Mouse (Mus musculus): ENCODE measurements around the gene Lnx2. TPM values are rescaled to one million over a fixed set of nuclear protein-coding genes. Genes with fewer than 3 reads are reported as not detected.

Gene Lnx2
- polyA plus RNA-seq, 1 experiment = 48.3 TPM

- WGBS = 99% methylated on average over 4 of the region's 4 CpGs
- Histone ChIP-seq H3K4me1 (replicated peaks; ENCODE audit: control insufficient read depth, insufficient read depth, low read length) (no peaks in the 10 kb centered on the region), H3K36me3 (ENCODE audit: control insufficient read depth, insufficient read depth, low read length) (no peaks in the 10 kb centered on the region), H3K27ac (ENCODE audit: control insufficient read depth, insufficient read depth, low read length) (no peak overlapping the region), H3K4me3 (ENCODE audit: control insufficient read depth, insufficient read depth, low read length) (no peak overlapping the region), H3K27me3 (ENCODE audit: control insufficient read depth, insufficient read depth, low read length) (no peaks in the 10 kb centered on the region)
- no peak for DNase-seq
- TF ChIP-seq CTCF (IDR thresholded peaks at IDR 0.05; ENCODE audit: borderline replicate concordance, control insufficient read depth, extremely low read depth, insufficient read depth, low read length, poor library complexity) (no peak), POLR2A (IDR thresholded peaks at IDR 0.05; ENCODE audit: control insufficient read depth, extremely low read depth, insufficient read depth, low read length, poor library complexity) (no peak)
Observed at GRCm38 (mm10) chr5:147096586-147096985, 20.2 kb upstream of the Lnx2 start.

GRCm38 (mm10) chr5:147094296-147094695 lies 17.9 kb upstream of the Lnx2 start:
- DNase-seq = no peak
- no peaks in the 10 kb centered on the region for H3K36me3 ChIP-seq (ENCODE audit: control insufficient read depth, insufficient read depth, low read length)
- WGBS = 96% methylated on average over 6 of the region's 6 CpGs
- TF ChIP-seq CTCF (IDR thresholded peaks at IDR 0.05; ENCODE audit: borderline replicate concordance, control insufficient read depth, extremely low read depth, insufficient read depth, low read length, poor library complexity) = no peak
- no peak for TF ChIP-seq POLR2A (IDR thresholded peaks at IDR 0.05; ENCODE audit: control insufficient read depth, extremely low read depth, insufficient read depth, low read length, poor library complexity)
- H3K4me3 ChIP-seq (ENCODE audit: control insufficient read depth, insufficient read depth, low read length) = no peak overlapping the region
- H3K27ac ChIP-seq (ENCODE audit: control insufficient read depth, insufficient read depth, low read length) = no peak overlapping the region
- no peaks in the 10 kb centered on the region for H3K27me3 ChIP-seq (ENCODE audit: control insufficient read depth, insufficient read depth, low read length)
- no peaks in the 10 kb centered on the region for H3K4me1 ChIP-seq (replicated peaks; ENCODE audit: control insufficient read depth, insufficient read depth, low read length)

DNA sequence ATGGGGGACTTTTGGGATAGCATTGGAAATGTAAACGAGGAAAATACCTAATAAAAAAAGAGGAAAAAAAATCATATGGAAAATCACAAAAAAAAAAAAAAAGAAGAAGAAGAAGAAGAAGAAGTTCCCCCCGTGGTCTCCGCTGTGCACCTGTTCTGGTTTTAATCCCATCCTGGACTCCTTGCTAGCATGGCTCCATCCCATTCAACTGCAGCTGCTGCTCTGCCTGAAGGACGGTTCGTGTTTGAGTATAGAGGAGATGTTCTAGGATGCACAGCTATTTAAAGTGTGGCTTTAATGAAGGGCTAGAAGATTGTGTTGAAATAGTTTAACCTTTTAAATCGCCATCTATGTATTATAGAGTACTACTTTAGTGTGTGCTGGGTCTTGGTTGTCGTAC lies 16.1 kb upstream of the Lnx2 start:
- 94% methylated on average over 7 of the region's 7 CpGs for WGBS
- no peak for DNase-seq
- H3K27me3 ChIP-seq (ENCODE audit: control insufficient read depth, insufficient read depth, low read length) = no peaks in the 10 kb centered on the region
- H3K27ac ChIP-seq (ENCODE audit: control insufficient read depth, insufficient read depth, low read length) = no peak overlapping the region
- no peak for TF ChIP-seq POLR2A (IDR thresholded peaks at IDR 0.05; ENCODE audit: control insufficient read depth, extremely low read depth, insufficient read depth, low read length, poor library complexity)
- TF ChIP-seq CTCF (IDR thresholded peaks at IDR 0.05; ENCODE audit: borderline replicate concordance, control insufficient read depth, extremely low read depth, insufficient read depth, low read length, poor library complexity) = no peak
- no peaks in the 10 kb centered on the region for H3K4me1 ChIP-seq (replicated peaks; ENCODE audit: control insufficient read depth, insufficient read depth, low read length)
- H3K4me3 ChIP-seq (ENCODE audit: control insufficient read depth, insufficient read depth, low read length) = no peak overlapping the region
- H3K36me3 ChIP-seq (ENCODE audit: control insufficient read depth, insufficient read depth, low read length) = no peaks in the 10 kb centered on the region

- WGBS = 90% methylated on average over 11 of the region's 11 CpGs
- Histone ChIP-seq H3K27ac (ENCODE audit: control insufficient read depth, insufficient read depth, low read length) (no peak overlapping the region), H3K4me3 (ENCODE audit: control insufficient read depth, insufficient read depth, low read length) (no peak overlapping the region), H3K36me3 (ENCODE audit: control insufficient read depth, insufficient read depth, low read length) (no peaks in the 10 kb centered on the region), H3K27me3 (ENCODE audit: control insufficient read depth, insufficient read depth, low read length) (no peaks in the 10 kb centered on the region), H3K4me1 (replicated peaks; ENCODE audit: control insufficient read depth, insufficient read depth, low read length) (no peaks in the 10 kb centered on the region)
- no peak for DNase-seq
- no peak for TF ChIP-seq POLR2A (IDR thresholded peaks at IDR 0.05; ENCODE audit: control insufficient read depth, extremely low read depth, insufficient read depth, low read length, poor library complexity)
- TF ChIP-seq CTCF (IDR thresholded peaks at IDR 0.05; ENCODE audit: borderline replicate concordance, control insufficient read depth, extremely low read depth, insufficient read depth, low read length, poor library complexity) = no peak
Observed at GRCm38 (mm10) chr5:147090256-147090963, 14.0 kb upstream of the Lnx2 start.

DNA sequence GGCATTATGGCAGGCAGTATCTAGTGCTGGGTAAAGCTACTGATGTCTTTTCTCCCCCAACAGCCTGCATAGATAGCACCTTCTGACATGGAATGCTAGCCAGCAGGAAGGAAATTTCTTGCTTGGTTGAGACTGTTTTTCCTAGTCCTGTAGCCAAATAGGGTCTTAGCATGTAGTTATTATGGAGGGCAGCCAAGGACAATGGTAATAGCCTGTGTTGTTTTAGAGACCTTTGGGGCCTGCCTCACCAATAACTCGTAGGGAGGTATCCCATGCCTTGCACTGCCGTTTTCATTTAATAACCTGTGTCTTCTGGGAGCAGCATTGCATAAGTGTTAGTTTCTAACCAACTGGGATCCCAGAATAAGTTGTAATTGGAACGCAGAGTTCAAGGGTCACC lies 13.4 kb upstream of the Lnx2 start:
- Histone ChIP-seq H3K4me1 (replicated peaks; ENCODE audit: control insufficient read depth, insufficient read depth, low read length) (no peaks in the 10 kb centered on the region), H3K4me3 (ENCODE audit: control insufficient read depth, insufficient read depth, low read length) (no peak overlapping the region), H3K27me3 (ENCODE audit: control insufficient read depth, insufficient read depth, low read length) (no peaks in the 10 kb centered on the region), H3K27ac (ENCODE audit: control insufficient read depth, insufficient read depth, low read length) (no peak overlapping the region), H3K36me3 (ENCODE audit: control insufficient read depth, insufficient read depth, low read length) (no peaks in the 10 kb centered on the region)
- no peak for DNase-seq
- TF ChIP-seq CTCF (IDR thresholded peaks at IDR 0.05; ENCODE audit: borderline replicate concordance, control insufficient read depth, extremely low read depth, insufficient read depth, low read length, poor library complexity) (no peak), POLR2A (IDR thresholded peaks at IDR 0.05; ENCODE audit: control insufficient read depth, extremely low read depth, insufficient read depth, low read length, poor library complexity) (no peak)
- WGBS = 95% methylated on average over 3 of the region's 3 CpGs

- TF ChIP-seq POLR2A (IDR thresholded peaks at IDR 0.05; ENCODE audit: control insufficient read depth, extremely low read depth, insufficient read depth, low read length, poor library complexity) (no peak), CTCF (IDR thresholded peaks at IDR 0.05; ENCODE audit: borderline replicate concordance, control insufficient read depth, extremely low read depth, insufficient read depth, low read length, poor library complexity) (no peak)
- no peak overlapping the region for H3K4me3 ChIP-seq (ENCODE audit: control insufficient read depth, insufficient read depth, low read length)
- no peak for DNase-seq
- H3K4me1 ChIP-seq (replicated peaks; ENCODE audit: control insufficient read depth, insufficient read depth, low read length) = no peaks in the 10 kb centered on the region
- WGBS = 98% methylated on average over 4 of the region's 4 CpGs
- no peaks in the 10 kb centered on the region for H3K36me3 ChIP-seq (ENCODE audit: control insufficient read depth, insufficient read depth, low read length)
- no peaks in the 10 kb centered on the region for H3K27me3 ChIP-seq (ENCODE audit: control insufficient read depth, insufficient read depth, low read length)
- H3K27ac ChIP-seq (ENCODE audit: control insufficient read depth, insufficient read depth, low read length) = no peak overlapping the region
Observed at GRCm38 (mm10) chr5:147086816-147087215, 10.4 kb upstream of the Lnx2 start.
